Comparison of ENCODE assay signal across 8 mouse cellular contexts in the genomic region with DNA sequence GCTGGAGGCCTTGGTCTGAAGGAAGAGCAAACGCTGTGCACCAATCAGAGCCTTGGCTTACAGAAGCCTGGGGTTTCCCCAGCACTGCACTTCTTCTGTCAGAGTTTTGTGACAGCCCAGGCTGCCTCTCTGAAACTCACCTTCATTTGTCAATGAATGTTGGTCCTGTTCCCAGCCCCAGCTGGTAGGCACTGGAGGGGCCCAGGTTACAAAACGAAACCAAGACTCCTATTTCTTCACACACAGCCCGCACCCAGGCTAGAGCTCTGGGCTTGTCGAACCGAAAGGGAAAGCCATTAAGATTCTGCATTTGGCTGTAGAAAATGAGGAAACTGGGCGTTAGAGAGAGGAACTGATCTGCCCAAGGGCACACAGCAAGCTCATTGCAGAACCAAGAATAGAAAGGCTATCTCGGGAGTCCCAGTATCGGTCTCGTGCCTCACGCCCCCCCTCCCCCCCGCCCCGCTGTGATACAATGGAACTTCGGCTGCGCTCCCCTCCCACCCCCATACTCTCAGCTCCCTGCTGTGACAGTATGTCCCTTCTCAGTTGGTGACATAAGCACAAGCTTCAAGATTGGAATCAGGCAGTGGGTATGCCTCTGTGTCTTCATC.
DNase-seq lines count a peak whose midpoint lies in the region; ATAC-seq and TF ChIP-seq lines count a peak whose summit lies in the region.

No protein-coding gene starts in this region.

- no peaks in the 10 kb centered on the region for H3K9me3 ChIP-seq in hindbrain, embryonic 14.5 days (ENCODE audit: control insufficient read depth, low read length)

- H3K4me3 ChIP-seq in hindbrain, embryonic 14.5 days (replicated peaks; ENCODE audit: low read length): no peak overlapping the region
- peak overlapping the region; percentile 51 for H3K4me3 ChIP-seq in left cerebral cortex, adult 2 months
- H3K4me3 ChIP-seq in macrophage (ENCODE audit: inconsistent target): peak overlapping the region; percentile 35

- no peaks in the 10 kb centered on the region for H3K36me3 ChIP-seq in hindbrain, embryonic 14.5 days (replicated peaks; ENCODE audit: control insufficient read depth, insufficient read depth)
- no peaks in the 10 kb centered on the region for H3K36me3 ChIP-seq in macrophage (ENCODE audit: inconsistent target)

- WGBS in hindbrain, embryonic 14.5 days: 11% methylated on average over 14 of the region's 14 CpGs
- 1% methylated on average over 12 of the region's 14 CpGs for WGBS in macrophage (ENCODE audit: missing documents)

- intact Hi-C loops in left cerebral cortex, adult 2 months (cut with DNase I): no loop called here

- no peak for TF ChIP-seq CTCF in left cerebral cortex, adult 2 months (IDR thresholded peaks at IDR 0.05)

- H3K27me3 ChIP-seq in hindbrain, embryonic 14.5 days (ENCODE audit: control insufficient read depth, insufficient read depth, low read length): peaks cover 22% of the 10 kb centered on the region

- H3K9ac ChIP-seq in hindbrain, embryonic 14.5 days: no peak overlapping the region

- peak overlapping the region; percentile 26; the same call in 1 of the 2 replicates for H3K4me2 ChIP-seq in hindbrain, embryonic 14.5 days (replicated peaks)

- H3K79me2 ChIP-seq in macrophage (ENCODE audit: inconsistent target): no peaks in the 10 kb centered on the region

- H3K27ac ChIP-seq in hindbrain, embryonic 14.5 days: no peak overlapping the region
- H3K27ac ChIP-seq in left cerebral cortex, adult 2 months: peak overlapping the region; percentile 70
- peak overlapping the region; percentile 93 for H3K27ac ChIP-seq in macrophage

- DNase-seq in ovary, postnatal 14 days (ENCODE audit: low spot score): peak; percentile 21
- DNase-seq in ovary, postnatal 10 days (ENCODE audit: low spot score): no peak
- peak; percentile 11 for DNase-seq in c-Kit-positive CD71-positive TER-119-positive erythroid progenitor cells, embryonic 14.5 days (ENCODE audit: low spot score)
- peak; percentile 64 for DNase-seq in gastrocnemius, adult 18-20 months (ENCODE audit: low spot score)
- DNase-seq in hindbrain, embryonic 14.5 days (ENCODE audit: low spot score): no peak
- peak in 1 of 2 experiments; percentile 38 for DNase-seq in left cerebral cortex, adult 2 months (ENCODE audit: extremely low spot score in 1 of 2, low spot score in 2 of 2)
- DNase-seq in spleen, adult 18-20 months: peak; percentile 44 to 57

- peaks cover 10% of the 10 kb centered on the region for H3K4me1 ChIP-seq in hindbrain, embryonic 14.5 days (replicated peaks; ENCODE audit: control insufficient read depth, insufficient read depth, low read length)

- no peak for ATAC-seq in hindbrain, embryonic 14.5 days (ENCODE audit: low FRiP score)

Comparison
In these comparisons a context has a peak if more than half of its experiments do, and no peak if none do; other contexts are left out.
1. DNase-seq: peak in ovary, postnatal 14 days (single experiment), c-Kit-positive CD71-positive TER-119-positive erythroid progenitor cells, embryonic 14.5 days (single experiment), gastrocnemius, adult 18-20 months (single experiment) and spleen, adult 18-20 months (2 of 2); none in ovary, postnatal 10 days (single experiment) and hindbrain, embryonic 14.5 days (single experiment).